Mouse (Mus musculus): ENCODE measurements around the gene Khk.
A peak's percentile ranks its signal among the peaks of the same experiment; 100 is the strongest.

Khk gene

DNA sequence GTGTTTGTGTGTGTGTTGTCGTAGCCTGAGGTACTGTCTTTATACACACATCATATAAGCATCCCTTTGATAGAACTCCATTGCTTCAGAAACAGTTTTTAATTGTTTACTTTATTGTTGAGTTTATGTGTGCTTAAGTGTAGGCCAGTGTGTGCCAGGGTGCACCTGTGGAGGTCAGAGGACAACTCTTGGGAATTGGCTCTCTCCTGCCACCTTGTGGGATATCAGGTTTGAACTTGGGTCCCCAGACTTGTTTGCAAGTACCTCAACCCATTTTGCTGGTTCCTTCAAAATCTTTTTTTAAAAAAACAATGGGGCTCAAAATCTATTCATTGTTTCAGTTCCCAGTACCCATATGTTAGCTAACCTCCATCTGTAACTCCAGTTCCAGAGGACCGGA is 21.8 kb downstream of the Khk start:
- peak; percentile 40 for DNase-seq

DNA sequence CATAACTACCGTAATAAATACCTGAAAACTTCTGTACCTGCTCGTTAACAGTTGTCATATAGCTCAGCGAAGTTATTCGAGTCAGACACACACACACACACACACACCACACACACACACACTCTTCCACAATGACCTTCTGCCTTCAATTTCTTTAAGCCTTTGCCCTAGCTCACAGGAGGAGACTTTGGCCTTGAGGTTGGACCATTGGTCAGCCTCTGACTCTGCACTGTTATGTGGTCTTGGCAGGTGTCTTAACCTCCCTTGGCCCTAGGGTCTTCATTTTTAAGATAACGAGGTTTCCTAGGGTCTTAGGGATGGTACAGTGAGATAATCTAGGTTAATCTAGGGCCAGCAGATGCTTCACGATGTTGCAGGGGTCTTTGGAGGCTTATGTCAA is 23.1 kb downstream of the Khk start:
- peak; percentile 61 for DNase-seq

DNA sequence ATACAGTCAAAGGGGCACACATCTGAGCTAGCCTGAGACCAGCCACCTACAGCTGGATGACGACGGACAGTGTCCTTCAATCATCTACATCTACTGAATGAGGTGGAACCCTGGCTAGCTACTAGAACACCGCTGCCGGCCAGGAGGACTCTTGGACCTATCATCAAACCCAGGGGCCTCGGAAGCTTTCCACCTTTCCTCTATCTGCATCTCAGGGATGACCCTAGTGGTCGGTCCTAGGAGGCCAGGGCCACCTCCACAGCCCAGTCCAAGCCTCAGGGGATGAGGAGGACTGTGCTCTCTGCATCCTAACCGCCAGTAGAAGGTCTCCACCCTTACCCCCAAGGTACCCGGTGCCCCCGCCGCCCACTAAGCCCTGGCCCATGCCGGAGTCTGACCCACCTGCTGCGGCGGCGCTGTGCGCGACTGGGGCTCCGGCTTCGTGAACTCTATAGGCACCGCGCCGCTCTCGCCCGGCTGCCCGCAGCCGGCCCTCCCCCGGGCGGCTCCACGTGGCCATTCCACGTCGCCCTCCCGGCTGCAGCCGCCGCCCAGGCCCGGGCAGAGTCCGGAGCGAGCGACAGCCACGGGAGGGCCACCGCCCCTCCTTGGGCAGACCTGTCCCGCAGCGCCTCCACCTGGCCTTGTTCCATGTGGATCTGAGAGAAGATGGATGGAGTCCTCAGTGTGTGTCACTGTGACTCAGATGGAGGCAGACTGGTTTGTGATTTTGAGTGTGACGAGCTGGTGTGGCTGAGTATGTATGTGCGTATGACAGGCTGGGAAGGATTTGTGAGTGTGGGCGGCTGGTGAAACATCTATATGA is 23.9 kb downstream of the Khk start, which contains the start of gene Cgref1:
Gene Cgref1, minus strand, starts transcription at position 636 of the 826 bp plus-strand sequence.
- DNase-seq = peak; percentile 78

DNA sequence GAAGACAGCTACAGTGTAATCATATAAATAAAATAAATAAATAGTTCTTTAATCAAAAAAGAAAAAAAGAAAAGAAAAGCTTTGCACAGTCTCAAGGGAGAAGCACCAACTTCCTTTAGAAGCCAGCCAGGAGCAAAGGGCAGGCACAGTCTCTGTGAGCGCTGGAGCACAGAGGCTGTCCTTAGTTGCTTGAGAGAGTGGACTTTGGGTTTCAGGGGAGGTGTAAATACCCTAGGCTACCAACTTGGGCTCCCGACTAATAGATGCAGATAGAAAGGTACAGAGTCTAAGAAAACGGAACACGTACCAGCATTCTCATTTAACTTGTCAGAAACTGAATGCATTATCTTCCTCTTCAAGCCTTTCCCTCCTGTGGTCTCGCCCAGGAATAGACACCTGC is 27.4 kb downstream of the Khk start:
- peak; percentile 76 for DNase-seq

DNA sequence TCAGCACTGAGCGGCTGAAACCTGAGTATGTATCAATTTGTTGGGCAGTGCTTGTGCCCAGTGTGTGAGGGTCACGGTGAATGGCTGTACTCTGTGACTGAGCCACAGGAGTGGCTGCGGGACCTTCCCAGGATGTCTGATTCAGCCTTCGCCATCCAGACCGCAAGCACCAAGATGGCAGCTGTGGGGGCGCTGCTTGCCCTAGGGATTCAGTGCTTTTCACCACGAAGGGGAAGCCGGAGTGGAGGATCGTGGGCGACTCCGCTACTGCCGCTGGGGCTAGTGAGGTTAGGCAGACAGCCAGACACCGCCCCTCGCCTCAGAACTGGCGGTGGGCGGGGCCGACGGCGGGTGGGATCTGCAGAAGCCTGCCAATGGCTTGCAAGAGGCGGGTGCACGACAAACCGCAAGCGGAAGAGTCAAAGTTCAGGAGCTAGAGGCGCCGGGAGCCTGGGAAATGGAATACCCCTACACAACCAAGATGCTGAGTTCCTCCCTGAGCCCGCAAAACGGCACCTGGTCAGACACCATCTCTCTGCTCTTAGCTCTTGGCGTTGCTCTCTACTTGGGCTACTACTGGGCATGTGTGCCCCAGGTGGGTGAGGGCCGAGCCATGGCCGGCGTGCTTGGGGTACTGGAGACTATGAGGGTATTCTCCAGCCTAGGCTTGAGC is 28.6 kb downstream of the Khk start:
- DNase-seq = peak; percentile 93

DNA sequence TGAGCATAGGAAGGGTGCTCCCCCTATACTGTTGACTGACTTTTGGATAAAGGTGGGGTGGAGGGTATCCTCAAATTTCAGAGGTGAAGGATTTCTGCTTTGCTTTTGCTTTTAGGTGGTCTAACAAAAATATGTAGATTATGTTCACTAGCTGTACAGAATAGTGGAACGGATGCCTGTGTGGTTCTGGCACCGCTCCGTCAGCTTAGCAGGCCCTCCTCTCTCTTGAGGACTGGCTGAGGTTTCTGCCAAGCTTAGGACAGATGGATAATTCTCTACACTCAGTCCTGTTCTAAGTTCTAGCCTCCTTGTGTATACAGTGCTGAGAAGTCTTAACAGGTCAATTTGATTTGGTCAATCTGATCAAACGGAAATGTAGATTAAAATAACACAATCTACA is 29.2 kb downstream of the Khk start:
- DNase-seq = peak; percentile 23

DNA sequence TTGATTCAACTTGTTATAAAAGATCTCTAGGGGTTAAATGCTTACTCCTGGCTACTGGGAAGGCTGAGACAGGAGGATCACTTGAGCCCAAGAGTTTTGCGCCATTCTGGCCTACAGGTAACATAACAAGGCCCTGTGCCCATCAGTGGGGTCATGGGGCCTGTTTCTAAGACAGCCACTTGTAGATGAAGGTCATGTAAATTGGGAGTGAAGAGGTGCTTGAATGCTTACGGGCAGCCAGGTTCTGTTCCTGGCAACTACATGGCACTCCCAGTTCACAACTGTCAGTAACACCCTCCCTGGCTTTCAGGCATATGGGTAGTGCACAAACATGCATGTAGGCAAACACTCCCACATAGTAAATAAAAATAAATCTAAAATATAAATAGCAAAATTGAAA is 29.7 kb downstream of the Khk start:
- DNase-seq = peak; percentile 15

DNA sequence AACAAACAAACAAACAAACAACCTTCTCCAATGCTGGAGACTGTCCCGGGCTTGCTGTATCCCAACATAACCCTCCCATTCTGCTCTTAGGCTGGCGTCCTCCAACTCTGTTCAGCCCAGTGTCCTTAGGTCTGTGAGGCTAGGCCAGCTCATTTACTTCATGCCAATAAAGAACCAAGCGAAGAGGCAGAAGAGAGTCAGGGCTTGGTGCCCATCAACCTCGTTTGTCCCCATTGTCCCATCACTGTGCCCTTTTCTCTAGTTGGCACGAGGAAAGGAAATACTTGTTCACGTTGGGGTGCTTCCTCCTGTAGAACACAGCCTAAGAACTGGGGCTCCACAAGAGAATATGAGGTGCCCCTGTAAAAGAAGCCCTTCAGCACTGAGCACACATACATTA is 30.5 kb downstream of the Khk start:
- DNase-seq = peak; percentile 8

DNA sequence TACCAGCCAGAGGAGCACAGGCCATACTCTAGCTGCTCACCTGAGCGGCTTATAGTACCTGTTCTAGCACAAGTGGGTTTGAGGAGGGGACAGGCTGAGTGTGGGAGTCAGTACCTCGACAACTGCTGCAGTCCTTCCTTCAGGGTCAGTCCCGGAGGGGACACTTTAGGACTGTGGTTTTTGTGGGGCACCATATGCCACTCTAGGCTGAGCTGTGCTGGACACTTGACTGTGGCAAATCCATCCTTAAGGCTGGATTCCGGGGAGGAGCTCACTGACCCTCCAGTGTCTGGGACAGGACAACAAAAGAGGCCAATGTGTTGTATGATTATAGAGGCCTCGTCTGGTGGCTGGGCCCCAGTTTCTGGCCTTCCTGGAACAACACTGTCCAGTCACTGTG is 31.3 kb downstream of the Khk start:
- no peak for DNase-seq

DNA sequence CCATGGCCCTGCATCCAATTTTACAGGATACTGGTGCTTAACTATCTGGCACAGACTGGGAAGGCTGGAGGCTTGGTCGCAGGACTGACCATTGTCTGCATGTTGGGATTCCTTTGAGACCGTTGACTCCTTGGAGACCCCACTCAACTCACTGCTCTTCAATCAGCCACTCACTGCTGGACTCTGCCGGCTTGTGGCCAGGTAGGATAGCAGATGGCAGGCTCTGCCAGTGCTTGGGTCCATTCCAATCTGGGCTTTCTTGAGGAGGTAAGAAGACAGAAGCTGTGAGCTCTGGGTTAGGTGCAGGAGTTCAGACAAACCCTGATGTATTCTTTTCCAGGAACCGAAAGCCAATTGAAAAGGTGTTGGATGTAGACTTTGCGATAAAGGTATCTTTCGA is 32.8 kb downstream of the Khk start:
- DNase-seq = peak; percentile 16

DNA sequence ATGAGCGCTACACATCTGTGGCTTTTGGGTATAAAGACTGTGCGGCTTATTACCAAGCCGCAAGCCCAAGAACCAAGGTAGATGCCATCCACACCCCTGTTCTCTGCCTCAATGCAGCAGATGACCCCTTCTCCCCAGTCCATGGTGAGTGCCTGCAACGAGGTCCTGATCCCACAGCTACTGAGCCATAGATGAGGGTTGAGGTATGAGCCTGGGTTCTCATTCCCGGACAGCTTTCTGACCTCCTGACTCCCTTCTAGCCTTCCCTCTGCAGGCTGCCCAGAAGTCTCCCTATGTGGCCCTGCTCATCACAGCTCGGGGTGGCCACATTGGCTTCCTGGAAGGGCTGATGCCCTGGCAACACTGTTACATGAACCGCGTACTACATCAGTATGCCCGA is 33.3 kb downstream of the Khk start:
- no peak for DNase-seq

DNA sequence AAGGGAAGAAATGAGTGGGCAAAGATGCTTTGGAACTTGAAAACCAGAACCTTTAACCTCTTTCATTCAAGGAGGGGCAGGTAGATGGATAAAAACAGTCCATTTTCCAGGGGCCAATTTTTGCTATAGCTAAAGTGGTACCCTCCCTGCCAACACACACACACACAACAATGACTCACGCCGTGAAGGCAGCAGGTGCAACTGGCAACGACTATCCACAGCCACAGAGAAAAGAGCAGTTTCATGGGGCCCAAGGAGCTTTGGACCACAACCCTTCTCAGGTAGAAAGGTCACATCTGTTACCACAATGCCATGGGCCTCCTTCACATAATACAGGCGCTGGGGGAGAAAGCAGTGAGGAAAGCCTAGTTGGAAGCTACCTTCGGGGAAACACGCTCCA is 34.5 kb downstream of the Khk start:
- DNase-seq = no peak

DNA sequence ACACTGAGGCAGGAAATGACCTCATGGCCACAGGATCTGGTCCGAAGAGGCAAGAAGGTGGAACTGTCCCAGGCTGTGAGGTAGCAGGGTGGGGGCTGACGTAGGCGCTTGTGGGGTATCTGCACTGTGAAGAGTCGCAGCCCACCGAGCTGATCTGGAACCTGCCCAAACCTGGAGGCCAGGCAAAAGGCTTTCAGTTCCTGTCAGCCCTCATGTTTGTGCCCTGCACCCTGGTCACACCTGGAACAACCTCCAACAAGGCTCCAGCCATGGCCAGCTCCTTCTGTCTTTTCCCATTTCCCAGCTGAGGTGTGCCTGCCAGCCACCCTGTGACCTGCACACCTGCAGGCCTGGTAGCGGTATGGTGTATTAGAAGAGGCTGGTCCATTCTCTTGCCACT is 36.7 kb downstream of the Khk start:
- peak; percentile 18 for DNase-seq

DNA sequence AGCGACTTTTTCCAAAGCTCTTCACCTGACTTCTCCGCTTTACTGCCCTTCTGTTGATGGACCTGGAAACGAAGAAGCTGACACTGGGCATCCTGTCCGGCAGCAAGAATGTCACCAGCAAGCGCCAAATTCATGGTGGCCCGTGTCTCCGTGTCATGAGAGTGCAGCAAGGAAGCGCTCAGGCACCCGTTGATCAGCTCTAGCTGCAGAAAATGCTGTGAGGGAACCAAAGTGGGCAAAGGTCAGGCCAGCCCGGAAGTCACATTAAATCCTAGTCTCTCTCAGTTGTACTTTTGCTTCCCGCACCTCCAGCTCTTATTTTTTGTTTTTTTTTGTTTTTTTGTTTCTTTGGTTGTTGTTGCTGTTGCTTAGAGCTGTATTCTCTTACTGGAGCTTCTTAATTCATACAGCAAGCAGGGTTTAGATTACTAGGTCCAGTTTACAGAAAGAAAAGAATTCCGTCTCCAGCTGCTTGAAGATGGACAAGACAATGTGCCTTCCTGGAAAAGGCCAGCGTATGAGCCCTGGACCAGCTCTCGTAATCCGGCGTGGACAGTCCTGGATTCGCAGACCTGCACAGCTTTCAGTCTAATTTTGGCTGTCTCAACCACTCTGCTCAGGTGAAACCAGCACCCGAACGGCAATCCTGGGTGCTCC is 38.1 kb downstream of the Khk start:
- peak; percentile 60 for DNase-seq

DNA sequence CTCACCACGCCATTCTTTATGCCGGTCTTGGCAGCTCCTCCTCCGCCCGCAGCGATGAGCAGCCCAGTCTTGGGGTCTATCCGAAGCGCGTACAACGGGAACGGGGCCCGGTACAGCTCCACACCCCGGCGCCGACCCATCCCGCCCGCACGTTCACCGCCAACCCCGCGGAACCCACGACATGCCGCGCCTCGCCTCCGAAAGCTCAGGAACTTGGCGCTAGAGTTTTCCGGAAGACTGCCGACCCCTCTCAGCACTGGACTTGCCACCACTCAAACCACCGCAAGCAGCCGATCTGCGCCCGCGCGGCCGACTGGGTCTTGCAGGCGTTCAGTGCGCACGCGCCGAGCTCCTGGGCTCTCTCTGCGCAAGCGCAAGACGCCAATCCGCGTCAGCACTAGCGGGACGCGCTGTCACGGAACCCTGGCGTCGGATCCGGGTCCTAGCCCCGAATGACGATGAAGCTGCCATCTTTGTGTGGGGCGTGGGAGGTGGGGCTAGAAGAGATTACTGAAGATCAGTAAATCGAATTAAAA is 38.8 kb downstream of the Khk start, which contains the start of gene Preb:
Gene Preb, minus strand, starts transcription at position 396 of the 536 bp plus-strand sequence.
- DNase-seq = peak; percentile 98

DNA sequence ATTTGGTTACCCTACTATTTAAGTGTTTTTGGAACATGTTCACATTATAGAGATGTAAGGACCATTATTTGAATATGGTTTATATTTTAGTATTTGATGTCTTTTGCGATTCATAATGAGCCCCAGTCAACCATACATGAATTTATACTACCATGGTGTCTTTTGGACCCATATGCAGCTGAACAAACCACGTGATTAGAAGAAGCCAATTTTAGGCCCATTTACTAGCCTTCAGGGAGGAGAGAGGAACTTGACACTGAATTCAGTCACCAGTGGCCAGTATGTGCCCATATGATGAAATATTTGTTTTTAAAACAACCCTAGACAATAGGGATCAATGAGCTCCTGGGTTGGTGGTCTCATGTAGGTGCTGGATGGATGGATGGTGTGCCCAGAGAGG is 39.6 kb downstream of the Khk start:
- DNase-seq = no peak

DNA sequence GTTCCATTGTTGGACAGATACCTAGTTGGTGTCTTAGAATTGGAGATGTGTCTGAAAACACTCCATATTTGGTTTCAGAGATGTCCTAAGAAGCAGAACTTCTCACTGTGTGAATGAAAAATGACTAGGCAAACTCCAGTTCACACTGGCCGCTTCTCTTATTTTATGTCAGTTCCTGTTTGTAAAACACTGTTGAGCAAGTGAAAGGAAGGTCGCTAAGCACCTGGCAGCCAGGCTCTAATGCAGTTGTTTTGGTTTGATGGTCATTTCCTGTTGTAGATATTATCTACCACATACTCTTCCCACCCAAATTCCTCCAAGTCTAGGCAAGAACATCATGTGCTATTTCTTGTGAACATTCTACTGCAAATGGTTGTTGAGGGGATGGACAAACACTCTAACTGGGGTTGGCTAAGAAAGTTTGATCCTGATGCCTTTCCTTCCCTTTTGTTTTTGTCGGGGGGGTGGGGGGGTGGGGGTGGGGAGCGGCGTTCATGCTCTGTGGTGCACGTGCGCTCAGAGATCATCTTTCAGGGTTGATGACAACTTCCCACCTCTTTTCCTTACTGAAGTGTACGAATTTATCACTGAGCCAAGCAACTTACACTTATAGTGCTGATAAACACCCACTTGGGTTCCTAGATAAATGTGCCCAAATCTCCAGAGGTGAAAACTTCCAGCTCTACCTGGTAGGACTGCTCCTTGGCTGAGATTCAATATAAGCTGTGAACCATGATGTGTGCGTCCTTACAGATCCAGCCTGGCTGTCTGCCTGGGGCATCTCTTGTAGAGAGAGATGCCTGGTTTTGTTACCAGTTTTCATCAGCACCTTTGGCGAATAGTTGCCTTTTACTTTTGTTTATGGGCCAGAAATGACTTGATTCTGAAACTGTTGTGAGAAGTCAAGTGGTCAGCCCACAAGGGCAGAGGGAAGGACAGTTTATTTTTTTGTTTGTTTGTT is 40.6 kb downstream of the Khk start:
- DNase-seq = no peak

DNA sequence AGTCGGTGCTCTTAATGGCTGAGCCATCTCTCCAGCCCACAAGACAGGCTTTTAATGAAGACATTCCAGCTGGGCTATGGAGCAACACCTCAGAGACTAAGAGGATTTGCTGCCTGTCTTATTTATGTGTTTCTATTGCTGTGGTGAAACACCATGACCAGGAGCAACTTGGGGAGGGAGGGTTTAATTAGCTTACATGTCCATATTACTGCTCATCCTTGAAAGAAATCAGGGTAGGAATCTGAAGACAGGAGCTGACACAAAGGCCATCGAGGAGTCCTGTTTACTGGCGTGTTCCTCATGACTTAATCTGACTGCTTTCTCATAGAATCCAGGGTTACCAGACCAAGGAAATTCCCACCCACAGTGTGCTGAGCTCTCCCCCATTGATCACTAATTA is 42.7 kb downstream of the Khk start:
- no peak for DNase-seq

DNA sequence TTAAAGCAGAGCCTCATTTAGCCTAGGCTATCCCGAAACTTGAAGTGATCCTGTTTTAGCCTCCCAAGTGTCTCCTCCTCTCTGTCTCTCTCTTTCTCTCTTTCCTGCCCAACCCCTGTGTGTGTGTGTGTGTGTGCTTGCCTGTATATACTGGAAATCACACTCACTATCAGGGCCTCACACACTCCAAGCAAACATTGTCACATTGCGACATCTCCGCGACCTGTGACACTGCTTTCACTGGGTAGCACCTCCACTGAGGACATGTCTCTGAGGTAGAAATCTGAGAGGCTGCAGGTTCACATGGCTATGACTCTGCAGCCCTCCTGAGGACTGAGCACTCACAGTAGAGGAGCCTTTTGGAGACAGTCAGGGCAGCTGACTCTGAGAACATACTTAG is 45.0 kb downstream of the Khk start:
- DNase-seq = no peak

DNA sequence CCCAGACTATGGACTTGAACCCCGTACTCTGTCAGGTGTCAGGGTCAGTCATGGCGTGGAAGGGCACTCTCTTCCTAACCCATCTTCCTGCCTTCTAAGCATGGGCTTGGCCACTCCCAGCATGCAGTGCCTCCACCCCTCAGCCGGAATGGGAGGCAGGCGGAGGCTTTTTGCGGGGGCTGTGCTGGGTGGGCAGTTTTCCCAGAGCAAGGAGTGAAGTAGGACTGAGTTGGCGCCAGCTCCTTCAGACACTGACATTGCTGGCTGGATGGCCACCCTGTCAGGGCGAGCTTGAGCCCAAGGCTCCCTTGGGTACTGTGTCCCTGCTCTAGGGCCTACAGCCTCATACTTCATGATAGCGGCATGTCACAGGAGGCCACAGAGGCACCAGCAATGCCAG is 47.2 kb downstream of the Khk start, which contains the start of gene Tcf23:
Gene Tcf23, plus strand, starts transcription at position 247 of the 400 bp plus-strand sequence.
- DNase-seq = peak; percentile 19

DNA sequence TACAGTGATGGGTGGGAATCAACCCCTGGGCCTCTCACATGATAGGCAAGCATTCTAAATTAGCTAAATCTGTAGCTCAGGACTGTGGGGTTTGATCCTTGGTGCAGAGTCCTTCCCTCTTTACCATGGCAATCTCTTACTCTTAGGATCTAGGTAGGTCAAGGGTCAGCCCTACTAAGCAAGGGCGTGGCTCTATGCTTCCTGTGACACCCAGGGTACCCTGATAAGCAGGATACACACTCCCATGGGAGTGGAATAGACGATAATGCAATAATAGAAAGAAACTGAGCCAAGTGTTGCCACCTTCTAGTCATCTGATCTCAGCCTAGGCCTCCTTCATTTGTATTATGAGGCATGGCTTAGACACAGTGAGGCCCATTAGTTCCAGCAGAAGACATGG is 48.2 kb downstream of the Khk start:
- DNase-seq = no peak

Measured in kidney, adult 11 months (tissue).